Mouse (Mus musculus) liver, postnatal 0 days (tissue): ENCODE measurements around the gene Rbfox1. TPM values are rescaled to one million over a fixed set of nuclear protein-coding genes. Genes with fewer than 3 reads are reported as not detected.

Source experiments
- ATAC-seq: fragments of 200-750 bp; cut with Nextera tagmentation; 2 replicates; pipeline ENCODE4 v1.8.0; 2017; ENCODE audit warnings: mild to moderate bottlenecking, moderate library complexity
- DNase-seq: peaks from one replicate; pipeline ENCODE4 v3.0.0-alpha.2; 2016
- H3K27ac ChIP-seq: fragments of 300-500 bp; sonication (generic); 2 replicates; pipeline ENCODE4 v1.5.1; 2014; ENCODE audit warnings: antibody characterized with exemption, moderate library complexity, mild to moderate bottlenecking, low read depth
- H3K27me3 ChIP-seq: fragments of 300-500 bp; sonication (generic); 2 replicates; pipeline ENCODE4 v1.6.1; 2014; ENCODE audit warnings: low read length, control low read depth, mixed read lengths; ENCODE audit not compliant: insufficient read depth
- H3K36me3 ChIP-seq: fragments of 300-500 bp; sonication (generic); replicated peaks from 2 replicates; pipeline ENCODE4 v1.6.1; 2014; ENCODE audit warnings: mild to moderate bottlenecking, control low read depth, low read length, moderate library complexity, mixed read lengths; ENCODE audit not compliant: insufficient read depth
- H3K4me1 ChIP-seq: fragments of 300-500 bp; sonication (generic); 2 replicates; pipeline ENCODE4 v1.6.1; 2014; ENCODE audit warnings: antibody characterized with exemption, mild to moderate bottlenecking, control low read depth; ENCODE audit not compliant: insufficient read depth
- H3K4me2 ChIP-seq: fragments of 300-500 bp; sonication (generic); 2 replicates; pipeline ENCODE4 v1.6.1; 2014; ENCODE audit warnings: low read depth, mild to moderate bottlenecking, low read length, moderate library complexity, mixed read lengths
- H3K4me3 ChIP-seq: fragments of 300-500 bp; sonication (generic); 2 replicates; pipeline ENCODE4 v1.5.1; 2014; ENCODE audit warnings: low read depth, low read length
- H3K9ac ChIP-seq: fragments of 300-500 bp; sonication (generic); replicated peaks from 2 replicates; pipeline ENCODE4 v1.6.1; 2014; ENCODE audit warnings: mild to moderate bottlenecking, moderate library complexity
- H3K9me3 ChIP-seq: fragments of 300-500 bp; sonication (generic); 2 replicates; pipeline ENCODE4 v1.6.1; 2016; ENCODE audit warnings: mild to moderate bottlenecking, control low read depth, low read length, mixed read lengths
- CTCF ChIP-seq: sonication (generic); IDR thresholded peaks from 2 replicates; pipeline ENCODE4 v1.5.1; 2016; ENCODE audit warnings: antibody characterized with exemption, low read depth
- EP300 ChIP-seq: IDR thresholded peaks from 2 replicates; pipeline ENCODE4 v1.6.1; 2016; ENCODE audit warnings: antibody characterized with exemption, low read depth, mild to moderate bottlenecking
- WGBS: fragments of 180-500 bp; shearing (Covaris S2); extraction: QIAGEN DNeasy Blood & Tissue Kit; methylation state at CpG from one replicate; pipeline ENCODE4 v1.1.7; 2014; ENCODE audit not compliant: insufficient replicate concordance; 5-methylcytosine and 5-hydroxymethylcytosine counted together
- polyA plus RNA-seq: library from polyadenylated mRNA; unstranded; fragments of >200 nt; fragmentation: Nextera tagmentation; extraction: Ambion mirVana; gene quantifications from 2 replicates; pipeline ENCODE4 v1.2.1, GENCODE M21; 2015

The Rbfox1 gene
- polyA plus RNA-seq, 1 experiment from 2014 or later = 0.12 TPM

DNA sequence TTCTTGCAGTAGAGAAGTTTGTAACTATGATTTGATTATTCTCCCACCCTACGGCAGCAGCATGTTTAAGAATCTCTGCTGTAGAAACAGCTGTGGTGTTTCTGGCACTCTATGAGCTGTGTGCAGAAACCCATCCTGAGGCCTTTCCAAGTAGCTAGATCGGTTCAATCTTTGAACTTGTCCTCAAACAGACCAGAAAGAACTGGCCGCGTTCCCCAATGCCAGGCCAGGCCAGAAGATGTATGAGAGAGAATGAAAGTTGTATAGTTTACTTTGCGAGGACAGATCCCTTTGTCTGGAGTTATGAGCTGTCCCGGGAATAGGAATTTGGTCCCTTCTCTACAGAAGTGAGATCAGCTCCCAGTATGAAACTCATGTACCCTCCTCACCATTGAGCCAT lies 1205.0 kb downstream of the Rbfox1 start:
- ATAC-seq = no peak

DNA sequence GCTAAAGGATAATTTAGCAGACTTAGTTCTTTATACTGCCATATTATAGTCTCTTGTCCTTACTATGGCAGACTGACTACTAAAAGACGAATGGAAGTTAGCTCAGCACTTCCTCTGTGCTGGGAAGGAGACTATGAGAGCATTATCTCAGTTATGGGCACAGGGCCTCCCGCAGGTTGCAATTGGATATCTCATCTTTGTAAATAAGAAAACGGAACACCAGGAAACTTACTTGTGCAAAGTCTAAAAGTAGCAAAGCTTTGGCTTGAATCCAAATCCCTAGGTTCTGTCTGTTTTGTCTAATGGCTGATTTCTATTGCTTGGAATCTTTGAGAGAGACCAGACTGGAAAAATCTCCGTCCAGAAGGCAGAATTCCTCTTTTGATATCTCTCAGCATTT lies 1207.7 kb downstream of the Rbfox1 start:
- Histone ChIP-seq H3K4me2 (no peak overlapping the region), H3K9ac (no peak overlapping the region), H3K36me3 (no peaks in the 10 kb centered on the region), H3K4me3 (no peak overlapping the region), H3K9me3 (no peaks in the 10 kb centered on the region), H3K27me3 (no peaks in the 10 kb centered on the region), H3K27ac (no peak overlapping the region), H3K4me1 (peaks cover 3% of the 10 kb centered on the region)
- ATAC-seq (no peak), DNase-seq (no peak)
- 48% methylated on average over 4 of the region's 4 CpGs for WGBS
- no peak for TF ChIP-seq EP300
- TF ChIP-seq CTCF = no peak

More for the DNA sequence above, 1205.0 kb downstream of the Rbfox1 start:
- TF ChIP-seq CTCF (no peak), EP300 (no peak)
- no peak for DNase-seq
- H3K27me3 ChIP-seq = no peaks in the 10 kb centered on the region
- no peaks in the 10 kb centered on the region for H3K36me3 ChIP-seq
- 80% methylated on average over 6 of the region's 6 CpGs for WGBS
- no peak overlapping the region for H3K4me3 ChIP-seq
- peaks cover 3% of the 10 kb centered on the region for H3K4me1 ChIP-seq
- H3K9me3 ChIP-seq = no peaks in the 10 kb centered on the region
- no peak overlapping the region for H3K4me2 ChIP-seq
- H3K27ac ChIP-seq = no peak overlapping the region
- H3K9ac ChIP-seq = no peak overlapping the region

DNA sequence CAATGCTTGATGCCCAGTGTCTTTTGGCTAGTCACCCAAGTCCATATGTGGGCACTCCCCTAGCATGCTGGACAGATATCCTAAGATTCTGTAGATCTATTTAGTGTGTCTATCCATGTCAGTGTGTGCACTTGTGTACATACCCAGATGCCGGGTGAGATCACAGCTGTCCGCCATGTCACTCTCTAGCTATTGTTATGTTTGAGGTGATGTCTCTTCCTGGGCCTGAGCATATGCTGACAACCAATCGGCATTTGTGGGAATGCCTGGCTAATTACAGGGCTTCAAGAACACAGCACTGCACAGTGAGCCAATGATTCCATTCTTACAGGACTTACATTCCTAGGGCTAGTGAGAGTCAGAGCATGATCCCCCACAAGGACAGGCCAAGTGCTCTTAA lies 1208.5 kb downstream of the Rbfox1 start:
- no peaks in the 10 kb centered on the region for H3K9me3 ChIP-seq
- no peaks in the 10 kb centered on the region for H3K27me3 ChIP-seq
- no peak for ATAC-seq
- H3K4me1 ChIP-seq = peaks cover 3% of the 10 kb centered on the region
- no peaks in the 10 kb centered on the region for H3K36me3 ChIP-seq
- no peak overlapping the region for H3K4me2 ChIP-seq
- no peak overlapping the region for H3K4me3 ChIP-seq
- no peak for DNase-seq
- no peak overlapping the region for H3K27ac ChIP-seq
- H3K9ac ChIP-seq = no peak overlapping the region
- TF ChIP-seq EP300 (no peak), CTCF (no peak)
- WGBS = 92% methylated on average over 3 of the region's 3 CpGs

DNA sequence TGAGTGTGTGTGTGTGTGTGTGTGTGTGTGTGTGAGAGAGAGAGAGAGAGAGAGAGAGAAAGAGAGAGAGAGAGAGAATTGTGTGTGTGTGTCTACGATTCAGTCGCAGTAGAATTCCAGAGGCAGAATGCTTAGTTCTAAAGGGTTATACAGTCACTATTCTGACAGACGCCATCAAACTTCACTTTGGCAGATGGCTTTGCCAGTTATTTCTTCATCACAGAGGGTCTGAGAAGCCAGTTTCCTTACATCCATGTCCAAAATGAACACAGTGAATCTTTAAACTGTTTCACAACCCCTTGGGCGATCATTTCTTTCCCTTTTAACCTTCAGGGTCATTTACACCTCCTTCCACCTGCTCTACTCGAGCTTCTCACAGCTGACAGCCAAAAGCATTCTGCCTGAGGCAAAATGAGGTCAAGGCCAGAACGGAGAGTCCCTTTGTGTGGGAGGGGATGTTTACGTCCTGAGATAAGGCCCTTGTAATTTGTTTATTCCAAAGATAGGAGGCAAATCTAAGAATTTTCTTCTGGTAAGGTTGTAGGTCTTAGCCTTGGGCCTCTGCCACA lies 1209.1 kb downstream of the Rbfox1 start:
- no peaks in the 10 kb centered on the region for H3K36me3 ChIP-seq
- no peak overlapping the region for H3K4me2 ChIP-seq
- no peak for DNase-seq
- 67% methylated on average over 7 of the region's 7 CpGs for WGBS
- no peak overlapping the region for H3K4me3 ChIP-seq
- H3K27ac ChIP-seq = no peak overlapping the region
- ATAC-seq = no peak
- peaks cover 3% of the 10 kb centered on the region for H3K4me1 ChIP-seq
- H3K9me3 ChIP-seq = no peaks in the 10 kb centered on the region
- no peaks in the 10 kb centered on the region for H3K27me3 ChIP-seq
- H3K9ac ChIP-seq = no peak overlapping the region
- TF ChIP-seq EP300 = no peak

DNA sequence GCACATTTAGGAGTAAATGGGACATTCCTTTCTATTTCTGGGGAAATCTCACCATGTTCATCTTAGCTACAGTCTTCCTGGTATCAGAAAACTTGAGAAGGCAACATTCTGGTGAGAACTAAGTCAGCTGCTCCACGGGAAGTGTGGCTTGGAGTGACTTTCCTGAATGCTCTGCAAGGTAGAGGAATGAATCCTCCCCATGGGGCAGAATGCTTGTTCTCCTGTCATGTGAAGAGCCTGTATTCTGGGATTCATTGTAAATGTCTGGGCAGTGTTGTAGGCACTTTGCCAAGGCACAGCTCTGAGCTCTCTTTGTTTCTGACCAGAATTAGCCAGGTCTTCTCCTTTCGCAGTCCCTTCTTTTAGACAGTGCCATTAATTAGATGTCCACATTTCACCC lies 1211.9 kb downstream of the Rbfox1 start:
- no peak overlapping the region for H3K27ac ChIP-seq
- no peak overlapping the region for H3K4me3 ChIP-seq
- ATAC-seq = no peak
- no peak overlapping the region for H3K4me2 ChIP-seq
- H3K4me1 ChIP-seq = peaks cover 7% of the 10 kb centered on the region
- TF ChIP-seq CTCF (no peak), EP300 (no peak)
- H3K9ac ChIP-seq = no peak overlapping the region
- no peak for DNase-seq
- no peaks in the 10 kb centered on the region for H3K27me3 ChIP-seq
- 72% methylated on average over 2 of the region's 2 CpGs for WGBS
- H3K36me3 ChIP-seq = no peaks in the 10 kb centered on the region
- H3K9me3 ChIP-seq = no peaks in the 10 kb centered on the region

DNA sequence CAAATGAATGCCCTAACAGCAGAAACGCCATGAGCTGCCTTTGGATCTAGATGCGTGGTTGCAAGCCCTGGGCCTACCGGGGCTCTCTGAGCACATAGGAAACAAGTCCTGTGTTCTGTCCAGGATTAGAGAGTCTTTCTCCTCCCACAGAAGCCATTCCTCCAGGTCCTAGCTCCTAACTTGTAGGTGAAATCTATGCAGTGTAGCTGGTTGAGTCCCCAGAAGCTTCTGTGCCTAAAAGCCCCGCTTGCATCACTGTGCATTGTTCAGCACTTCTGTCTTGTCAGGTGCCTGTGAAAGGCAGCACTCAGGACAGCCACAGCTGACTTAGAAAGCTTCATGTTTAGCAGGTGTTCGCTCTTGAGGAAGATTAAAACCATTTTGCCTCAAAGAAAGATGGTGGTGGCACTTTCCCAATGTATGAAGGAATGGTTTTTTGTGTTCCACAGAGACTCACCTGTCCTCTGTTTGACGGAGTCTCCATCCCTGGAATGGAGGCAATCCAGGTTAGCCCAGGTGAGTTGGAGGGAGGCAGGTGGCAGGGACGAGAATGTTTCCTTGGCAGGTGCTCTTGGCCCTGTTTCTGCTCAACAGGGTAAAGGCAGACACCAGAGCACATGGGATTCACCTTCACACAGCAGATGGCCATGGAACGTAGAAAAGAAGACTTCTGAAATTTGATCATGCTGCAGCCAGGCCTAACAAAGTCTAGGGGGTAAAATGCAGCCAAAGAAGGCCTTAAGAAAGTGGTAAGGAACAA lies 1213.0 kb downstream of the Rbfox1 start:
- H3K9me3 ChIP-seq = no peaks in the 10 kb centered on the region
- no peaks in the 10 kb centered on the region for H3K27me3 ChIP-seq
- H3K4me2 ChIP-seq = no peak overlapping the region
- no peak for ATAC-seq
- peaks cover 7% of the 10 kb centered on the region for H3K4me1 ChIP-seq
- TF ChIP-seq CTCF (no peak), EP300 (no peak)
- WGBS = 78% methylated on average over 8 of the region's 8 CpGs
- H3K9ac ChIP-seq = no peak overlapping the region
- DNase-seq = no peak
- H3K27ac ChIP-seq = no peak overlapping the region
- no peak overlapping the region for H3K4me3 ChIP-seq
- H3K36me3 ChIP-seq = no peaks in the 10 kb centered on the region
